Comparison of ENCODE assay signal across 21 mouse cellular contexts in the genomic region with DNA sequence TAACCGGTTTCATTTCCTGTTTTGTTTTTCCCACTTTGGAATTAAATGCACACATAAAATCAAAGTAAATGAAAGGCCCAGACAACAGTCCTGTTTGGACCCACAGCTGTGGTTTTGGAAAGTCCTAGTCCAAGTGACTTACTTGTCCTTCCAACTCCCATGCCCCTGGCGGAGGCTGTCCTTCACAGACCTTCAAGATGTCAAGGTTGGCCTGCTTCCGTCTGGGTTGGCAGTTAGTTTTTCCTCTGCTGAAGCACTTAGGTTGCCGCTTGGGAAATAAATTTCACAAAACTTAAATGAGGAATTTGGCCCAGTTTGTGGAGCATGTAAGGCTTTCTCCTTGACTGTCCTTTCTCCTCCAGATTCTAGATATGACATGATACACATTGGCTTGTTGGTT. TPM values are rescaled to one million over a fixed set of nuclear protein-coding genes. Genes with fewer than 3 reads are reported as not detected.
A peak's percentile ranks its signal among the peaks of the same experiment; 100 is the strongest.
DNase-seq lines count a peak whose midpoint lies in the region; ATAC-seq lines count a peak whose summit lies in the region.
"Had no signal": no experiment of that assay in that cellular context is flagged by ENCODE, and none has a peak within 500 bp of the region (broad histone marks: within the 10 kb centered on the region; RNA-seq: fewer than 3 reads in every experiment).

No protein-coding gene starts in this region.

- no peaks in the 10 kb centered on the region for H3K36me3 ChIP-seq in kidney, embryonic 14.5 days (ENCODE audit: control insufficient read depth, insufficient read depth, low read length)
- H3K36me3 ChIP-seq: embryonic facial prominence, embryonic 13.5 days; neural tube, embryonic 12.5 days had no signal

- H3K9me3 ChIP-seq in kidney, embryonic 14.5 days (ENCODE audit: control insufficient read depth, low read length): no peaks in the 10 kb centered on the region
- H3K9me3 ChIP-seq: embryonic facial prominence, embryonic 13.5 days; forebrain, embryonic 13.5 days; neural tube, embryonic 12.5 days had no signal

- H3K4me2 ChIP-seq in kidney, embryonic 14.5 days (replicated peaks; ENCODE audit: low read depth, low read length): no peak overlapping the region
- H3K4me2 ChIP-seq: embryonic facial prominence, embryonic 13.5 days; forebrain, embryonic 13.5 days; heart, embryonic 11.5 days; neural tube, embryonic 12.5 days had no signal

- H3K9ac ChIP-seq in kidney, embryonic 14.5 days (ENCODE audit: low read depth, low read length): no peak overlapping the region
- H3K9ac ChIP-seq: embryonic facial prominence, embryonic 13.5 days; forebrain, embryonic 13.5 days; neural tube, embryonic 12.5 days had no signal

- DNase-seq in gastrocnemius, adult 18-20 months (ENCODE audit: low spot score): peak; percentile 18
- DNase-seq in gastrocnemius, adult 8-10 months (ENCODE audit: low spot score in 2 of 2): no peak
- peak; percentile 21 to 38 for DNase-seq in kidney, adult 8-10 months
- DNase-seq in adrenal gland, postnatal 14 days: peak; percentile 65
- DNase-seq in gastrocnemius, postnatal 14 days: peak; percentile 13
- DNase-seq in embryo, embryonic 11 days: no peak
- DNase-seq: cerebellum, adult 2 months; cerebellum, postnatal 25 days; lung, postnatal 4 days; midbrain, embryonic 14.5 days; right cerebral cortex, postnatal 25 days; thymus, postnatal 14 days had no signal

- no peak for ATAC-seq in kidney, embryonic 14.5 days (ENCODE audit: low FRiP score, low TSS enrichment)
- ATAC-seq: CD4-positive, CD25-positive, alpha-beta regulatory T cell, adult 4 months; forebrain, embryonic 13.5 days; hindbrain, postnatal 0 days; intestine, embryonic 16.5 days had no signal

- no peak overlapping the region for H3K4me3 ChIP-seq in kidney, embryonic 14.5 days (ENCODE audit: low read length)
- H3K4me3 ChIP-seq: embryonic facial prominence, embryonic 13.5 days; erythroblast, embryonic 14.5 days; forebrain, embryonic 13.5 days; neural tube, embryonic 12.5 days had no signal

- WGBS in kidney, embryonic 14.5 days: 75% methylated on average over 4 of the region's 4 CpGs

- intact Hi-C loops in gastrocnemius, postnatal 14 days (cut with DNase I; ENCODE audit: low total_unique reads): no loop called here

- no peaks in the 10 kb centered on the region for H3K27me3 ChIP-seq in kidney, embryonic 14.5 days (ENCODE audit: control insufficient read depth, insufficient read depth, low read length)
- H3K27me3 ChIP-seq: embryonic facial prominence, embryonic 13.5 days; forebrain, embryonic 13.5 days; neural tube, embryonic 12.5 days had no signal

- no peak overlapping the region for H3K27ac ChIP-seq in kidney, embryonic 14.5 days (ENCODE audit: low read depth, low read length)
- H3K27ac ChIP-seq: embryonic facial prominence, embryonic 13.5 days; forebrain, embryonic 13.5 days; hindbrain, postnatal 0 days; neural tube, embryonic 12.5 days had no signal

- H3K4me1 ChIP-seq in kidney, embryonic 14.5 days (ENCODE audit: control insufficient read depth, insufficient read depth, low read length): no peaks in the 10 kb centered on the region
- H3K4me1 ChIP-seq: embryonic facial prominence, embryonic 13.5 days; forebrain, embryonic 13.5 days; neural tube, embryonic 12.5 days had no signal

RNA-seq across cellular contexts. Expression of a gene that starts 24.3 kb away (rescaled TPM):
- total RNA-seq in gastrocnemius, adult 18-20 months (2021): 10 to 100 TPM; 17.1 to 25.8 TPM
- 10 to 100 TPM; 11.0 to 19.8 (median 16.4) TPM for total RNA-seq in gastrocnemius, adult 8-10 months (2022)
- polyA plus RNA-seq in kidney, embryonic 14.5 days (2014; fragmentation: Nextera tagmentation; extraction: Ambion mirVana): 130 and 140 TPM in 2 replicates
- 135 and 163 TPM in 2 replicates for total RNA-seq in adrenal gland, postnatal 14 days (2021)
- 10 to 100 TPM; 19.1 to 33.7 TPM for total RNA-seq in gastrocnemius, postnatal 14 days (2021)

Comparison
In these comparisons a context has a peak if more than half of its experiments do, and no peak if none do; other contexts are left out.
1. DNase-seq: peak in gastrocnemius, adult 18-20 months (single experiment), kidney, adult 8-10 months (2 of 2), adrenal gland, postnatal 14 days (single experiment) and gastrocnemius, postnatal 14 days (single experiment); none in gastrocnemius, adult 8-10 months (0 of 2) and embryo, embryonic 11 days (single experiment).